Mouse (Mus musculus): ENCODE measurements around the gene Ntn1.

Ntn1 gene

GRCm38 (mm10) chr11:68253531-68253930 lies 147.1 kb downstream of the Ntn1 start:
- DNase-seq: peak in 1 of 2 experiments; percentile 13

GRCm38 (mm10) chr11:68250106-68250505 lies 150.5 kb downstream of the Ntn1 start:
- no peak for DNase-seq

- DNase-seq: no peak
Measured at GRCm38 (mm10) chr11:68247897-68248296, 152.7 kb downstream of the Ntn1 start.

GRCm38 (mm10) chr11:68244992-68245261 lies 155.7 kb downstream of the Ntn1 start:
- DNase-seq: no peak

DNA sequence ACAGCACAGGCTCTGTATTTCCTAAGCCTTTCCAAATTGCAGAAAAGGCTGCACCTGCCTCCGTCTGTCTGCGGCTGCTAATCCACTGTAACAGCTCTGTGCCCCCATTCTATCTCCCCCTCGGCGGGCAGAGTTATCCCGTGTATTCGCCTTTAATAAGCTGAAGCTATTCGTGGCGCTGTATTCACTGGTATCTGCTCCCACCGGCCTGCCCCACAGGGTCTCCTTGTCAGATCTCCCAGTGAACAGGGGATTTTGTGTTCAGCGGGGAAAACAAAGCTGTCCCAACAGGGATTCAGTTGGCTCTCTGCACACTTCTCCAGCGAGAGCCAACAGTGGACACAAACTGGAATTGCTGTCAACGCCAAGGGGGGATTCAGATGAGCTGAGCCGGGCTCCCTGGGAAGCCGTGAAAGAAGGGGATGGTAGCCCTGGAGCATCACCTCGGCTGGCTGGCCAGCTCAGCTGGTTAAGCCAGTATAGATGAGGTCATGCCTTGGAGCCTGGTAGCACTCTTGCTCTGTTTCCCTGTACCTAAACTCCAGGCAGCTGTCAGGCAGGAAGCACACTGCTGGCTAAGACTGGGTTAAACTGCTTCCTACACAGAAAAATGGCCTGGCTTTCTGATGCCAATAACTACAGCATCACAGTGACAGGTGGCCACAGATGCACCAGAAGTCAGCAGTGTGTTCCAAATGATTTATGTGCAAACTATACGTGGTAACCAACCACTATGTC lies 156.2 kb downstream of the Ntn1 start:
- DNase-seq: no peak

DNA sequence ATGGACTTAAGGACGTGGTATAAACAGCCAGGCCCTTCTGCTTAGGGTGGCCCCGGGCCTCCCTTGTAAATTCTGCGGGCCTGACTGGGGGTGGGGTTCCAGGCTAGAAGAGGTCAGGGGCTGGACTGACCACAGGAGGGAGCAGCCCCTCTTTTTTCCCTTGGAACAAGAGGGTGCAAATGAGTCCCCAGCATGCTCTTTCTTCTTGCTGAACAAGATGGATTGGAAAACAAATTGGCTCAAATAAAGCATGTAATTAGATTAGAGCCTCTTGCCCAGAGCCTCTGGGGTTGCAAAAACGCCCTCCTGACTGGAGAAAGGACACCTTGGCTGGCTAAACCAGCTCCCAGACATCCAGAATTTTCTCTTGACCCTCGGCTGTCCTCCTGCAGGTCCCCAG lies 160.9 kb downstream of the Ntn1 start:
- DNase-seq: no peak

GRCm38 (mm10) chr11:68233469-68233965 lies 167.1 kb downstream of the Ntn1 start:
- no peak for DNase-seq

DNA sequence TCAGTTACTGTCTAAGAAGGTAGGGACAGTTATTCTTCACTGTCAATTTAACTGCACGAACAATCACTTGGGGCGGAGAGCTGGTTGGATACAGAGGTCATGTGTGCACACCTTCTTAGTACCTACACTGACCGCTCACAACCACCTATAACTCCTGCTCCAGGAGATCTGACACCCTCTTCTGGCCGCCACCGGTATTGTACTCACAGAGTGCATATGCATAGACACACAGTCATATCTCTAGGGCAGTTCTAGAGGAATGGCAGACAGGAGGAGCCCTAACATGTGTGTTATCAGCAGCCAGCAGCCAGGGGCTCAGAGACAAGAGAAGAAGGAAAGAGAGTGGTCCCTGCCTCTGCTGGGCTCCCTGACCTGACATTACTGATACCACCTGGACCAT lies 169.1 kb downstream of the Ntn1 start:
- DNase-seq: no peak

DNA sequence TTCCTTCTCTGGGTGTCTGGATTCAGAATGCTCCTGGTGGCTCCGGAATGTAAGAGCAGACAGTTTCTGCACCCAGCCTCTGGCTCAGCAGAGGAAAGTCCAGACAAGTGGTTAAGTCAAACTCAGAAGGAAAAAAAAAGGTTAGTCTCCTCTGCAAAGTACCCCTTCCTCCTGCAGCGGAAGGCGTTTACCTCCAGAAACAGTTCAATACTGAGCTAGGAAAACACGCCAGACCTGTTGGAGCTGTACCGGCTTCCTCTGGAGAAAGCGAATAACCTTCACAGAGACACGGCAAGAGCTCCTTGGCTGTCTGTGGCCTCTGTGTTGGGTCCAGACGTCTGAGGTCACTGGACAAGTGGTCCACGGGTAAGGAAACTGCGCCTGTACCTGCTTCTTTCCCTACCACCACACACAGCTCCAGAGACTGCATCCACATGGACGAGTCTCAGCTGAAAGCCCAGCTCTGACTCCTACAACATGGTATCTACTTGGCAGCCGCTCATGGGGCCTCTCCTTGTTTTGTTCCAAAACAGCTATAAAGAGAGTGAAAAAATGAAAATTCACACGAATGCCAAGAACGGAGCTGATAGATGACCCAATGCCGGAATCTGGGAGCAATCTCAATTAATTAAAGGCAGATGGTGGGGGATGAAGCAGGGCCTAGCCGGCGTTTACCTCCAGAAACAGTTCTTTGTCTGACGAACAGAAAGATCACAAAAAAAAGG lies 171.5 kb downstream of the Ntn1 start:
- no peak for DNase-seq

GRCm38 (mm10) chr11:68227837-68228236 lies 172.8 kb downstream of the Ntn1 start:
- no peak for DNase-seq

DNA sequence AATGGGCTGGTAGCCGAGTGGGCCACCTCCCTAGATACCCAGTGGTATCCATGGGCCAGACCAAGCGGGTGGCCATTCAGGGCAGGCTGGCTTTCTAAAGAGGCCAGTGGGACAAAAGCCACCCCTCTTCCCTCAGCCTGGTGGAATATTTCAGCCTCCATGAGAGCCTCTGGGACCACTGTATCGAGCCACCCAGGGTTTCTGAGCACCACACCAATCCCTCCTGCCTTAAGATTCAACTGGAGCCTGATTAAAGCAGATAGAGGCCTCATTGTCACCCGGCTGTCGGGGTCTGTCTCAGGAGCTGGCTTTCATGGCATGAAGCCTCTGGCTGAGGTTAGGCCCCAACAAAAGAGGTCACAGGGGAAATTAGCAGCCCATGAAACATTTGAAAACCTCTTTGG lies 174.0 kb downstream of the Ntn1 start:
- DNase-seq: no peak

DNA sequence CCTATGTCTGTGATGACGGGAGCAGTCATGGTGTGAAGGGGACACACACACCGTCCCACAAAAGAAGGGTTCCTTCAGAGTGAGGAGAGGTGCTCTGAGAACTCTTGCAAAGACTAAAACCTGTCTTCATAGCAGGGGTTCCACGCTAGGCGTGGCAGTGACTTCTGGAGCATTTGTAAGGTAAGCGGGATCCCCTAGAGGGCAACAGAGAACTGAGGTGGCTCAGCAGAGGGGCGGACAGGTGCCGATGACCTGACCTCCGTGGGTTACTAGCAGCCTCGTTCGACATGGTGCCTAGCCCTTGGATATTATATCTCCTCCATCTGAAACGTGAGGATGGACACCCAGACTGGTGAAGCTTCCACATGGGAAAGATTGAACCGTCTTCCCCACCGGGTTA lies 177.5 kb downstream of the Ntn1 start:
- DNase-seq: no peak

GRCm38 (mm10) chr11:68222209-68222608 lies 178.4 kb downstream of the Ntn1 start:
- no peak for DNase-seq

- DNase-seq: no peak
Measured at GRCm38 (mm10) chr11:68220733-68221132, 179.9 kb downstream of the Ntn1 start.

DNA sequence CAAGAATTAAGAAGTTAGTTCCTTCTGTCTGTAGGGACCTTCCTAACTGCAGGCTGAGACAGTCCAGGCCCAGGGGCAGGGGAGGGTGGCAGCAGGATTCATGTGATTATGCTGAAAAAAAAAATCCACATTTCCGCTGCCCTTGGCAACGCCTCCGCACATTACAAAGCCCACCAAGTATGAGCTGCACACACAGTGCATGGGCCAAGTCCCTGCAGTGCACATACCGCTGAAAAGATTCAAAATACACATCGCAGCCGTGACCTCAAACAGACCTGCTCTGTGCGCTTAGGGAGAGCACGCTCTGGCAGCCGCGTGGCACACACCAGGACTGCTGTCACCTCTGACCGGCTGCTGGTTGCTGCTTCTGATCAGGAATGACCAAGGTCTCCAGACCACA lies 184.6 kb downstream of the Ntn1 start:
- no peak for DNase-seq

- peak; percentile 43 to 61 for DNase-seq
Measured at GRCm38 (mm10) chr11:68215206-68215912, 185.3 kb downstream of the Ntn1 start.

DNA sequence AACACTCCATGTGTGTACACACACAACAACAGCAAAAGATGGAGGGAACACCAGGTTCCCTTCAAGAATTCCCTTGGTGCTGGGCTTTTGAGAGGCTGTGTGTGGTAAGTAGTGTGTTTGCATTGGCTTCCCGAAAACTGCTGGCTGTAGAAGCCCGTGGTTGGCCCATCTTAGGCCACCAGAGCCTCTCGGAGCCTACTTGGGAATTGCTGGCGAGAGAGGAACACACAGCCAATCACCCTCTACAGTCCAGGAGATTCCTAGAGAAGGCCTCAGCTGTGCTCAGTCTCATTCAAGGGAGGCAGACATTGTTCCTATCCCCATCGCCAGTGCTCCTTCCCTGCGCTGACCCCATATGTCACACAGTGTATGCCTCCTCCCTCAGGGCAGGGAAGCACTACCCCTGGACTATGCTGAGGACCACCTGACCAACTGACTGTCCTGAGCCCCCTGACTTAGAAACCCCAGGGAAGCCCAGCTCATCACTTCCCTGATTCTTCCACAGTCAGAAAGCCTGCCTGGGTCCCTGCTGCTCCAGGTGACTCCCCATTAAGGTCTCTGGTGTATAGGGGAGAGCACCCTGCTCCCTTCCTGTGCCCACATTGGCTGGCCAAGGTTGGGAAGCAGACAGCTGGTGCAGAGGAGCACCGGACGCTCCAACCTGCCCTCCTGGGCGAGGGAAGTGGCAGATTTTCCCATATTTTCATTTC lies 186.0 kb downstream of the Ntn1 start:
- no peak for DNase-seq

DNA sequence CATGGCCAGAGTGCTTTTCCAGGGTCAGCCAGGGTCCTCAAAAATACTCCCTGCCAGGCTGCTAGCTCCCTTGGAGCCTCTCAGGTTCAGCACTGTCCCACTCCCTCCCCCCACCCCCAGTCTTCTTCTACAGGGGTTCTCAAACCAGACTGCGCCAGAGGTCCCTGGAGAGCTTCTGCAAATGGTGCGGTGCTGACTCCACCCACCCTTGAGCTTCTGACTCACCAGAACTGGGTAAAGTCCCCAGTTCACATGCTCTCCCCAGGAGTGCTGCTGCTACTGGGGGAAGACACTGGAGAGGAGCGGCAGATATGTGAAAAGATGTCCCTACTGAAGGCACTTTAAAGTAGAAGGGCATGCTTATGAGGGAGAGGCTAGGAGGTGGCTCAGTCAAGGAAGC lies 186.7 kb downstream of the Ntn1 start:
- DNase-seq: peak; percentile 30 to 38

GRCm38 (mm10) chr11:68211924-68212578 lies 188.6 kb downstream of the Ntn1 start:
- DNase-seq: peak; percentile 41 to 56

- DNase-seq: peak; percentile 27 to 37
Measured at GRCm38 (mm10) chr11:68210714-68211113, 189.9 kb downstream of the Ntn1 start.

DNA sequence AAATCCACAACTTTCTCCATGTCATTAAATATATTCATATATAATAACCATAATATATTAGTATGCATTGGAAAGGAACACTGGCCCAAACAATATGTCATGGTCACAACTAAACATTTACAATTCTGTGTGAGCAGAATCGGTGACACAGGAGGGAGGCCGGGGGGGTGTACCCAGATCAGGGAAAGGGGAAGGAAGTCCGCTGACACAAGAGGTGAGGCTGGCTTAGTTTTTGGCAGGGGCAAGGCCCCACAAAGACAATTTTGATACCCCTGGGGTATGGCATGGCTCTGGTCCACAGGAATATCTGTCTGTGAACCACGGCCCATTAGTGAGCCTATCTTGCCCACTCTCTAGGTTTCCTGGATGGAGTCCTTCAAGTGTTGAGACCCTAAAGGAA lies 191.1 kb downstream of the Ntn1 start:
- no peak for DNase-seq

GRCm38 (mm10) chr11:68208582-68208981 lies 192.0 kb downstream of the Ntn1 start:
- peak in 1 of 2 experiments; percentile 22 for DNase-seq

- no peak for DNase-seq
Measured at GRCm38 (mm10) chr11:68208023-68208422, 192.6 kb downstream of the Ntn1 start.

Data from kidney, adult 8-10 months (tissue).